Mouse (Mus musculus) megakaryocyte, embryonic 14.5 days (primary cell): ENCODE data around the gene Gtf2ird1. TPM values are rescaled to one million over a fixed set of nuclear protein-coding genes. Genes with fewer than 3 reads are reported as not detected.

ENCODE experiments used
- H3K27me3 ChIP-seq: replicated peaks from 2 replicates; pipeline ENCODE3; 2012; ENCODE audit warnings: inconsistent platforms
- H3K36me3 ChIP-seq: replicated peaks from 2 replicates; pipeline ENCODE3; 2012; ENCODE audit warnings: low read length, inconsistent platforms, mixed read lengths
- H3K4me1 ChIP-seq: 2 replicates; pipeline ENCODE4 v1.6.1; 2012; ENCODE audit warnings: inconsistent platforms
- H3K4me3 ChIP-seq: replicated peaks from 2 replicates; pipeline ENCODE3; 2012; ENCODE audit warnings: moderate library complexity, mild to moderate bottlenecking, inconsistent platforms
- H3K9me3 ChIP-seq: 2 replicates; pipeline ENCODE4 v1.6.1; 2012; ENCODE audit warnings: inconsistent platforms
- FLI1 ChIP-seq: IDR thresholded peaks from 2 replicates; pipeline ENCODE4 v1.6.1; 2012; ENCODE audit warnings: low read length, inconsistent platforms, mixed read lengths
- GATA1 ChIP-seq: IDR thresholded peaks from 3 replicates; pipeline ENCODE4 v1.6.1; 2012; ENCODE audit warnings: mixed read lengths, low read length, inconsistent platforms, borderline replicate concordance
- polyA plus RNA-seq: library from polyadenylated mRNA; stranded (reverse); fragments of >175 nt; gene quantifications from 2 replicates; pipeline ENCODE4 v1.2.3, GENCODE M21; 2012; ENCODE audit warnings: low replicate concordance; ENCODE audit not compliant: insufficient read depth

Gtf2ird1 gene
- polyA plus RNA-seq = 19.9 and 32.1 TPM in 2 replicates

DNA sequence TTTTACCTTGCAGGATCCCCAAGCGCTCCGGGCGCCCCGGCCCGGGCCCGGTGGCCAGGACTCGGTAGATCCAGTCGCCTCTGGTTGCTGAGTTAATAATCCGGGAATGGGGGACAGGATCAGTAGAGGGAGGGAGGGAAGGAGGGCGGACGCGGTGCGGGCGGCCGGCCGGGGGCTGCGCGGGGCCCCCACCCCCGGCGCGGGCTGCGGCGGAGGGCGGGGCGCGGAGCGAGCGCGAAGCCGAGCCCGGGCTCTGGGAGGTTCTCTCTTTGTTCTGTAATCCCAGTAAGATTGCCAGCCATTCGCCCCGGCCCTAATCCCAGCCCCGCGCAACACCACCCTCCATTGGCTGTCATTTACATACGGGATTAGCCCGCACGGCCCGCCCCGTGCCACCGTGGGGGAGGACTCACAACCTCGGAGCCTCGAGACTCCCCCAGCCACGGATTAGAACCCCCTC lies at the start of gene Gtf2ird1:
Gene Gtf2ird1 (minus strand): TSS at position 214 of the 460 bp plus-strand sequence.
- no peak for TF ChIP-seq GATA1
- no peak for TF ChIP-seq FLI1
- Histone ChIP-seq H3K4me3 (peak within 1 kb of the TSS; percentile 93), H3K27me3 (peaks cover 4% of the 10 kb centered on the region), H3K4me1 (peaks cover 32% of the 10 kb centered on the region), H3K36me3 (peaks cover 7% of the 10 kb centered on the region), H3K9me3 (peaks cover 8% of the 10 kb centered on the region)

DNA sequence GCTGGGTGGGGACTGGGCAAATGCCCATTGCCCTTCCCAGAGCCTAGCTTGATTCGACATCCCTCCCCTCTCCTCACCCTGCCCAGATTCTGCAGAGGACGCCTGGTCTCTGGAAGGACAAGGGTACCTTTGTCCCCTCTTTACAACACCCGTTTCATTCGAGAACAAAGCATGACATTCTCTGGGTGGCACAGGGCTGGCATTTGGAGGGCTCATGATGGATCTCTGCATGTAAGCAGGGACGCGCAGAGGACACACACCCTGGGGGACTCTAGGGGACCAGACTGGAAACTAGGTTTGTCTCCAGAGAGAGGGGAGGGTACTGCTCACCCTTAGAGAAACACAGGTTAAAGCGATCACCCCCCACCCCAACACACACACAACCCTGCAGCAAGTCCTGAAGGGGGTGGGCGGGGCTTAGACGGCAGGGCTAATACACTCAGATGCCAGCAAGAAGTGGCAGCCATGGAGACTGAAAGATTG lies 49.3 kb upstream of the Gtf2ird1 start:
- peaks cover 2% of the 10 kb centered on the region for H3K27me3 ChIP-seq
- no peak overlapping the region for H3K4me3 ChIP-seq
- H3K36me3 ChIP-seq = peaks cover 93% of the 10 kb centered on the region
- no peaks in the 10 kb centered on the region for H3K9me3 ChIP-seq
- TF ChIP-seq FLI1 = no peak
- TF ChIP-seq GATA1 = no peak
- peaks cover 42% of the 10 kb centered on the region for H3K4me1 ChIP-seq

DNA sequence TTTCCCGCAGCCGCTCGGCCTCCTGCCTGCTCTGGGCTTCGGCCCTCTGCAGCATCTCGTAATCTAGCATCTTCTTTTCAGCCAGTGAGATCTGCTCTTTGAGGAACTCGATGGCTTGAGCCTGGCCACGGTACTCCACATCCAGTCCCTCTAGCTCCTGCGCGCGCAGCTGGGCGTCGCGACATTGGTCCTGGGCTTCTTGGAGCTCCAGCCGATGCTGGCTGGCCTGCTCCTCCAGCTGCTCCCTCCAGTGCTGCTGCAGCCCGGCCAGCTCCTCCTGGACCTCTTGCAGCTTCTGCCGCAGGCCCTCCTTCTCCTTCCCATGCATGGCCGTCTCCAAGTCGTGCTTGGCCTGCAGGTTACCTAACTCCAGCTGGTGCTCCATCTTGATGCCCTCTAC lies 46.1 kb upstream of the Gtf2ird1 start:
- Histone ChIP-seq H3K36me3 (peaks cover 88% of the 10 kb centered on the region), H3K4me3 (no peak overlapping the region), H3K27me3 (peaks cover 2% of the 10 kb centered on the region), H3K9me3 (no peaks in the 10 kb centered on the region), H3K4me1 (peaks cover 25% of the 10 kb centered on the region)
- TF ChIP-seq FLI1 (no peak), GATA1 (no peak)

DNA sequence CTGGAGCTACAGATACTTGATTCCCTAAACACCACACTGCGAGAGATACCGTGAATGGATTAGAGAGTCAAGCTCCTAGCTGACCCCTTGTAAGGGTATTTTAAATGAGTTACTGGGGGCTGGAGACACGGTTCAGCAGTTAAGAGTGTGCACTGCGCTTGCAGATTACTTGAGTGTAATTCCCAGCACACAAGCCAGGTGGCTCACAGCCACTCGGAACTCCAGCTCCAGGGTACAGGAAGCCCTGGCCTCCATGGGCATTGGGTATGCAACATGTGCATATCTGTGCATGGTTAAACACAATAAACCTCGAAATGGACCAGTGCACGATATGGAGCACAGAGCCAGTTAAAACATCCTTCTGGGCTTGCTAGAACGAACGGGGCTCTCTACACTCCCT lies 44.9 kb upstream of the Gtf2ird1 start:
- Histone ChIP-seq H3K9me3 (no peaks in the 10 kb centered on the region), H3K4me1 (peaks cover 19% of the 10 kb centered on the region), H3K4me3 (no peak overlapping the region), H3K27me3 (peaks cover 2% of the 10 kb centered on the region), H3K36me3 (peaks cover 89% of the 10 kb centered on the region)
- no peak for TF ChIP-seq FLI1
- TF ChIP-seq GATA1 = no peak

DNA sequence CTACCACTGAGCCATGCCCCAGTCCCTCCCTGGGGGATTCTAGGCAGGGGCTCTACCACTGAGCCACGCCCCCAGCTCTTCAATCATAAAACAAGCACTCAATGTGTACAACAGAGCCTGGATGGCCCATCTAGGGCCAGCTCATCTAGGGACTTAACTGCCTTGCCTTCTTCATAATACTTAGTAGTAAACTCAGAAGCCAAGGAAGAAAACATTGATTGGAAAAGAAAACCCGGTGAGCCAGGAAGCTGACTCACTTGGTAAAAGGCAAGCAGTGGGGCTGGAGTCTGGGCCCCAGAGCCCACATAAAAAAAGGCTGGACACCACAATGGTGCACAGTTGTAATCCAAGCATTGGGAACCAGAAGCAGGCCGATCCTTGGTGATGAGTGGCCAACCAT lies 44.2 kb upstream of the Gtf2ird1 start:
- peaks cover 91% of the 10 kb centered on the region for H3K36me3 ChIP-seq
- H3K9me3 ChIP-seq = no peaks in the 10 kb centered on the region
- peaks cover 19% of the 10 kb centered on the region for H3K4me1 ChIP-seq
- TF ChIP-seq FLI1 (no peak), GATA1 (no peak)
- H3K4me3 ChIP-seq = no peak overlapping the region
- peaks cover under 1% of the 10 kb centered on the region for H3K27me3 ChIP-seq

DNA sequence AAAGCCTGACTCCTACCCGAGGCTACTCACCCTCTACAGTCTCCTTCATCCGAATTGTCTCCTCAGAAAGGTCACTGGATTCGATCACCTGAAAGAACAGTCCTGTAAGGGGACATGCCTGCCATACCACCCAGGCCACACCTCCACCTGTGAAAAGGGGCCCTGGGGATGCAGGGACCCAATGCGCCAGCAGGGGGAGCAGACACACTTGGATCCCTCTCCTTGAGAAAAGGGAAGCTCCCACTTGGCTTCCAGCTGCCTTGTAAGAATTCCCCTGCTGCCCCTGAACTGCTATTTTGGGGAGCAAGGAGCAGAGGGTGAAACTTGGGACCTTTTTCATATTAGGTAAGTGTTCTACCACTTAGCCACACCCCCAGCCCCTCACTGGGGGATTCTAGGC lies 43.5 kb upstream of the Gtf2ird1 start:
- Histone ChIP-seq H3K4me3 (no peak overlapping the region), H3K27me3 (no peaks in the 10 kb centered on the region), H3K36me3 (peaks cover 91% of the 10 kb centered on the region), H3K9me3 (no peaks in the 10 kb centered on the region), H3K4me1 (peaks cover 19% of the 10 kb centered on the region)
- TF ChIP-seq GATA1 (no peak), FLI1 (no peak)

DNA sequence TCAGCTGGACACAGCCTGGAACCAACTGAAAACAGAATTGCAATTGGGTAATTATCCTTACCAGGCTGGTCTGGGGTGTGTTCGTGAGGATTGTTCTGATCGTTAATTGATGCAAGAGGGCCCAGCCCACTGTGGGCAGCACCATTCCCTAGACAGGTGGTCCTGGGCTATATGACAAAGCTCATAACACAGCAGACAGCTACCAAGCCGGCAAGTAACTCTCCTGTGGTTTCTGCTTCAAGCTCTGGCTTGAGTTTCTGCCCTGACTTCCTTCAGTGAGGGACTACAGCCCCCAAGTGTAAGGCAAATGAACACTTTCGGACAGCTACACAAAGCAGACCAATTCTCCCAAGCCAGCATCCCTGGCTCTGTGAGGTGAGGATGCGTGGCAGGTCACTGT lies 40.5 kb upstream of the Gtf2ird1 start:
- H3K4me1 ChIP-seq = peaks cover 35% of the 10 kb centered on the region
- no peaks in the 10 kb centered on the region for H3K9me3 ChIP-seq
- peaks cover 89% of the 10 kb centered on the region for H3K36me3 ChIP-seq
- no peak for TF ChIP-seq FLI1
- no peak for TF ChIP-seq GATA1
- H3K27me3 ChIP-seq = no peaks in the 10 kb centered on the region
- no peak overlapping the region for H3K4me3 ChIP-seq

DNA sequence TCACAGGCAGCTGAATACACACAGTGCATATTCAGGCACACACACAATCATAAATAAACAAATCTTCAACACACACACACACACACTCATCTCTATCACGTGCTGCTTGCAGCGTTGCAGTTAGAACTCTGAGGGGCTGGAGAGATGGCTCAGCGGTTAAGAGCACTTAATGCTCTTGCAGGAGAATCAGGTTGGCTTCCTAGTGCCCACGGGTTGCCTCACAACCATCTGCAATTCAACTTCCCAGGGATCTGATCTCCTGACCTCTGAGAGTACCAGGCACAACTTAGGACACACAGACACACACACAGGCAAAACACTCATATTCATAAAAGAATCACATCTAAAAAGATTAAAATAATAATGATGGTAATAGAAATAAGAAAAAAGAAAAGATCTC lies 39.3 kb upstream of the Gtf2ird1 start:
- H3K36me3 ChIP-seq = peaks cover 86% of the 10 kb centered on the region
- no peak overlapping the region for H3K4me3 ChIP-seq
- H3K9me3 ChIP-seq = no peaks in the 10 kb centered on the region
- no peaks in the 10 kb centered on the region for H3K27me3 ChIP-seq
- no peak for TF ChIP-seq FLI1
- TF ChIP-seq GATA1 = no peak
- peaks cover 33% of the 10 kb centered on the region for H3K4me1 ChIP-seq

DNA sequence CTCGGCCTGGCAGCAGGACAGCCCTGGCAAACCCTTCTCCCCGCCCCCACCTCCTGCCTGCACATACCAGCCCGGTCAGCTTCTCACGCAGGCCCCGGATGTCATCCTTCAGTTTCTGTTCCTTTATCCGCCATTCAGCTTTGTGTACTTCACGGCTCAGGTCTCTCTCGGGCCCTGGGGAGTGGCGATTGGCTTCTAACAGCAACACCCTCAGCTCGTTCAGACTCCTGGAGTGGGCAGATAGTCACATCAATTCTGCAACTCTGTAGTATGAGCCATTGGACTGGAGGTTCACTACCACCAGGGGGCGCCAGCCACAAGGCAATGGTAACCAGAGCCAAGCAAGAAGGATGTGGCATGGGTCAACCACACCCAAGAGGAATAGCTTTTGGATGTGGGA lies 37.6 kb upstream of the Gtf2ird1 start:
- Histone ChIP-seq H3K4me3 (no peak overlapping the region), H3K36me3 (peaks cover 89% of the 10 kb centered on the region), H3K4me1 (peaks cover 44% of the 10 kb centered on the region)

DNA sequence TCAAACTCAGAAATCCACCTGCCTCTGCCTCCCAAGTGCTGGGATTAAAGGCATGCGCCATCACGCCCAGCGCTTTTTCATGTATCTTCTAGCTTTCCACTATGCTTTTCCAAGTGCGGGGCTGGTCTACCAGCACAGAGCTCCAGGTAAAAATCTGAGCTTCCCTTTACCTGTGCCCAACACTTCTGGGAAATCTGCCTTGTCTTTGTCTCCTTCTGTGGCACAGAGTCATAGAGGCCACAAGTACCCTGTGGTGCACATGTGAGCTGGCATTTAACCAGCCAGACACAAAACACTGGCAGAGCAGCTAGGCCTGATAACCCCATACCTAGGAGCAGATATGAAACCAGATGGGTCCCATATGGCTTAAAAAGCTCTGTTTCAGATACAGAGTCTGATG lies 36.4 kb upstream of the Gtf2ird1 start:
- H3K36me3 ChIP-seq = peaks cover 88% of the 10 kb centered on the region
- H3K9me3 ChIP-seq = no peaks in the 10 kb centered on the region
- H3K4me3 ChIP-seq = no peak overlapping the region
- TF ChIP-seq GATA1 = no peak
- no peak for TF ChIP-seq FLI1
- peaks cover 49% of the 10 kb centered on the region for H3K4me1 ChIP-seq
- H3K27me3 ChIP-seq = no peaks in the 10 kb centered on the region

More for the DNA sequence above, 37.6 kb upstream of the Gtf2ird1 start:
- Histone ChIP-seq H3K9me3 (no peaks in the 10 kb centered on the region), H3K27me3 (no peaks in the 10 kb centered on the region)
- TF ChIP-seq GATA1 = no peak
- TF ChIP-seq FLI1 = no peak
